Mouse (Mus musculus) gastrocnemius, adult 8-10 months (tissue): Measurements from ENCODE around the gene Arid5a. TPM values are rescaled to one million over a fixed set of nuclear protein-coding genes. Genes with fewer than 3 reads are reported as not detected.

Source experiments
- DNase-seq, 2 experiments: peaks; one replicate each; pipeline ENCODE4 v3.0.0; 2022; ENCODE audit warnings: low spot score in 2 of 2
- total RNA-seq, 4 experiments: library from RNA; stranded (reverse); gene quantifications; 2 replicates each; pipeline ENCODE4 v1.2.4; 2022

The Arid5a gene
- total RNA-seq, 4 experiments from 2014 or later: 4.1 to 10.0 (median 7.3) TPM

- DNase-seq: no peak
Observed at GRCm38 (mm10) chr1:36293470-36293869, 14.1 kb upstream of the Arid5a start.

GRCm38 (mm10) chr1:36294402-36294801 is 13.1 kb upstream of the Arid5a start:
- no peak for DNase-seq

- DNase-seq: no peak
Observed at GRCm38 (mm10) chr1:36296466-36297149, 10.9 kb upstream of the Arid5a start.

- DNase-seq: no peak
Observed at GRCm38 (mm10) chr1:36298107-36298506, 9.4 kb upstream of the Arid5a start.

- DNase-seq: no peak
Observed at GRCm38 (mm10) chr1:36299126-36299525, 8.4 kb upstream of the Arid5a start.

GRCm38 (mm10) chr1:36299676-36300075 is 7.9 kb upstream of the Arid5a start:
- no peak for DNase-seq

- no peak for DNase-seq
Observed at GRCm38 (mm10) chr1:36300486-36300885, 7.0 kb upstream of the Arid5a start.

GRCm38 (mm10) chr1:36302273-36302672 is 5.3 kb upstream of the Arid5a start:
- no peak for DNase-seq

- no peak for DNase-seq
Observed at GRCm38 (mm10) chr1:36302957-36303356, 4.6 kb upstream of the Arid5a start.

GRCm38 (mm10) chr1:36303381-36304320 is 3.9 kb upstream of the Arid5a start:
- peak; percentile 80 to 87 for DNase-seq

- peak; percentile 74 to 79 for DNase-seq
Observed at GRCm38 (mm10) chr1:36304764-36305163, 2.8 kb upstream of the Arid5a start.

GRCm38 (mm10) chr1:36306120-36306519 is 1.4 kb upstream of the Arid5a start:
- DNase-seq: no peak

- no peak for DNase-seq
Observed at GRCm38 (mm10) chr1:36307121-36307494, 425 bp upstream of the Arid5a start.

- no peak for DNase-seq
Observed at GRCm38 (mm10) chr1:36308451-36308901, 943 bp downstream of the Arid5a start.

- no peak for DNase-seq
Observed at GRCm38 (mm10) chr1:36308966-36309475, 1.5 kb downstream of the Arid5a start.

- no peak for DNase-seq
Observed at GRCm38 (mm10) chr1:36309498-36309901, 2.0 kb downstream of the Arid5a start.

GRCm38 (mm10) chr1:36314959-36315775 is 7.6 kb downstream of the Arid5a start:
- no peak for DNase-seq

GRCm38 (mm10) chr1:36315776-36316100 is 8.2 kb downstream of the Arid5a start:
- DNase-seq: no peak

- DNase-seq: no peak
Observed at GRCm38 (mm10) chr1:36321164-36321563, 13.6 kb downstream of the Arid5a start.

GRCm38 (mm10) chr1:36321829-36322573 is 14.5 kb downstream of the Arid5a start:
- DNase-seq: no peak

- DNase-seq: peak in 1 of 2 experiments; percentile 56
Observed at GRCm38 (mm10) chr1:36323076-36323475, 15.5 kb downstream of the Arid5a start.
